Mouse (Mus musculus) left cerebral cortex, adult 11 months (tissue): ENCODE measurements around the gene Rsbn1l.
"Not testable (repeated sequence)": the region's sequence is repeated elsewhere in the genome, so short reads cannot be mapped to it uniquely, and the experiment has no call there.

ENCODE experiments used
- DNase-seq: peaks from one replicate; pipeline ENCODE4 v3.0.0; 2022; ENCODE audit warnings: low spot score

Gene Rsbn1l

GRCm38 (mm10) chr5:20950093-20950492 lies 6.1 kb downstream of the Rsbn1l start:
- DNase-seq, result no peak

- no peak for DNase-seq
These were observed 9.3 kb downstream of the Rsbn1l start for GRCm38 (mm10) chr5:20946906-20947305.

- no peak for DNase-seq
These were observed 11.0 kb downstream of the Rsbn1l start for GRCm38 (mm10) chr5:20944961-20945748.

GRCm38 (mm10) chr5:20943791-20944190 lies 12.4 kb downstream of the Rsbn1l start:
- not testable (repeated sequence) for DNase-seq

GRCm38 (mm10) chr5:20942523-20942922 lies 13.7 kb downstream of the Rsbn1l start:
- DNase-seq, result no peak

DNA sequence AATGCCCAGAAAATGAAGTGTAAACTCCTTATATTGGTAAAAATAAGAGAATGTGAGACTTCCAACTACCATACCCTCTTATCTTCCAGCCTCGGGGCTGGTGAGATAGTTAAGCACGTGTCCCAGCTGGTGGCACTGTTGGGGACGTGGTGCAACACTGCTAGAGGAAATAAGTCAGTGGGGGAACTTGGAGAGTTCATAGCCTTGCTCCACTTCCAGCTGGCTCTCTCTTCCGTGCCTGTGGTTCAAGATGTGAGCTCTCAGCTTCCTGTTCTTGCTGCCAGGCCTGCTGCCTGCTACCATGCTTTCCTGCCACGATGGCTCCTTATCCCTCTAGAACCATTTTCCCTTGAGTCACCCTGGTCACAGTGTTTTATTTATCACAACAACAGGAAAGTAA lies 15.0 kb downstream of the Rsbn1l start:
- no peak for DNase-seq

GRCm38 (mm10) chr5:20940696-20941095 lies 15.5 kb downstream of the Rsbn1l start:
- DNase-seq, result no peak

GRCm38 (mm10) chr5:20940040-20940571 lies 16.1 kb downstream of the Rsbn1l start:
- no peak for DNase-seq

- DNase-seq, result no peak
These were observed 17.7 kb downstream of the Rsbn1l start for GRCm38 (mm10) chr5:20938523-20938922.

DNA sequence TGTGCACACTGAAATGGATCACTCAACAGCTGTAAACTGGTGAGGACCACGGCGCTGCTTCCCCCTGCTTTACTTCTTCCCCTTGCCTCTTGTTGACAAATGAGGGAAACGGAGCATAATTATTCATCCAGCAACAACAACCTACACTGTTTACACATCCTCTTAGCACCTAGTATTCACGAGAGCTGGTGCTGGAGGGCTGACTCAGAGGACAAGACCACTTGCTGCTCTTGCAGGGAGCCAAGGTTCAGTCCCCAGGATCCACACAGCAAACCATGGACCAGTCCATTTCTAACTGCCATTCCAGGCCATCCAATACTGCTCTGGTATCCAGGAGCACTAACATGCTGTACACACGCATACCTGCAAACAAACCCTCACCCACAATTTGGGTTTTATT lies 20.3 kb downstream of the Rsbn1l start:
- no peak for DNase-seq

- no peak for DNase-seq
These were observed 23.6 kb downstream of the Rsbn1l start for GRCm38 (mm10) chr5:20932585-20932984.

DNA sequence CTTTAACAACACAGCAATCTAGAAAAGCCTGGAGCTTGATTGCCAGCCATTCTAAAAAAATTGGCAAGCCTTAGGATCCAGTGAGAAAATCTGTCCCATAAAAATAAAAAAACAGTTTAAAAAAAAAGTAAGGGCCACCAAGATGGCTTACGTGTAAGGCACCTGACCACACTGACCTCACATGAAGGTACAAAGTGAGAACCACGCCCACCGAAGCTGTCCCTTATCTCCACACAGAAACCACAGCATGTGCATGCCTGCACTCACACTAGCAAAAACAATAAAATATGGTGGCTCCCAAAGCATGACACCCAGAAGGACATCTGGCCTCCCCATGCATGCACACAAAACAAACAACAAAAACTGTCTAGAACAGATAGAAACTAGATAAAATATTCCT lies 24.9 kb downstream of the Rsbn1l start:
- no peak for DNase-seq

DNA sequence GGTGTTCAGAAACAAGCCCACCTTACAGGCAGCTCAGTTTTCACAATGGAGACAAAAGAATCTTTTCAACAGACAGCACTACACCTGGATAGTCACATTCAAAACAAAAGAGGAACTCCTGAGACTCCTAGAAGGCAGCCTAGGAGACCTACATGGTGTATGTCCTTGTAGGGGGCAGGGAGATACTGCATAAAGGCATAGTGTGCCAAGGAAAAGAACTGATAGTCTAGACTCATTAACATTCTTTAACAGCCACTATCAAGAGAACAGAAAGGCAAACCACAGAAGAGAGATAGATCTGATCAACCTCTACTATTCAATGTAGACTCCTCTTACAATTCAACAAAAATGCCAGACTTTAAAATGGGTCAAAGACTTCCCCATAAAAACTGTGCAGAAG lies 25.8 kb downstream of the Rsbn1l start:
- DNase-seq, result no peak

DNA sequence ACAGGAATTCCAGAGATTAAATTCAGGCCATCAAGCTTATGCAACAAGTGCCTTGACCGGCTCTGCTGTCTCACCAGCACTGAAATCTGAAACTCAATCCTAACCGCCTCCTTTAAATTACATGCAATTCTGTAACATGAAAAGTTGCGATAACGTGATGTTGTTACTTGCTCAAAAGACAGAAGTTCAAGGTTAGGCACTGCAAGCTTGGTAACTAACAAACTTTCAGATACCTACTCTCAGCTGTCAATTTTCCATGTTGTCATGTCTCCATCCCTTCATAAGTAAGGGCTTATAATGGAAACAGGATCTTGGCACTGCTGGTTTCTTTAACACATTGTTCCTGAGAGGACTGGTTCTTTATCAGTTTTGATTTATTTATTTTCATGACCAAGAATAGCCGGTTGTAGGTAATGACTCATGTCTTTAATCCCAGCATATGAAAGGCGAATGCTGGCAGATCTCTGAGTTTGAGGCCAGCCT lies 26.5 kb downstream of the Rsbn1l start:
- no peak for DNase-seq

GRCm38 (mm10) chr5:20925451-20925850 lies 30.7 kb downstream of the Rsbn1l start:
- DNase-seq, result no peak

GRCm38 (mm10) chr5:20924608-20925007 lies 31.6 kb downstream of the Rsbn1l start:
- no peak for DNase-seq

GRCm38 (mm10) chr5:20919566-20919965 lies 36.6 kb downstream of the Rsbn1l start:
- no peak for DNase-seq

DNA sequence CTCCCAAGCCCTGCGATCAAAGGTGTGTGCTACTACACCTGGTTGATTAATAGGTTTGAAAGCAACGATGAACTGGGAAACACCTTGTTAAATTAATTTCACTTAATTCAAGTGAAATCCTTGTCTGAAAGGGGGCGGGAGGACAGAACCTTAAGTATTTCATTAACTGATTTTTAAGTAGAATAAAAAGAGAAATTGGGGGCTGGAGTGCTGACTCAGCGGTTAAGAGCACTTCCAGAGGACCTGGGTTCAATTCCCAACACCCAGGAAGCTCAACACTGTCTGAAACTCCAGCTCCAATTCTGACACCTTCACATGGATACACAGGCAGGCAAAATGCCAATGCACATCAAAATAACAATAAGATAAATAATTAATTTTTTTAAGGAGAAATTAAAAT lies 37.2 kb downstream of the Rsbn1l start:
- no peak for DNase-seq

GRCm38 (mm10) chr5:20913372-20914275 lies 42.6 kb downstream of the Rsbn1l start:
- DNase-seq, result peak; percentile 44

GRCm38 (mm10) chr5:20911741-20912140 lies 44.5 kb downstream of the Rsbn1l start:
- no peak for DNase-seq

- no peak for DNase-seq
These were observed 50.0 kb downstream of the Rsbn1l start for GRCm38 (mm10) chr5:20906191-20906590.

GRCm38 (mm10) chr5:20905437-20905836 lies 50.8 kb downstream of the Rsbn1l start:
- no peak for DNase-seq

DNA sequence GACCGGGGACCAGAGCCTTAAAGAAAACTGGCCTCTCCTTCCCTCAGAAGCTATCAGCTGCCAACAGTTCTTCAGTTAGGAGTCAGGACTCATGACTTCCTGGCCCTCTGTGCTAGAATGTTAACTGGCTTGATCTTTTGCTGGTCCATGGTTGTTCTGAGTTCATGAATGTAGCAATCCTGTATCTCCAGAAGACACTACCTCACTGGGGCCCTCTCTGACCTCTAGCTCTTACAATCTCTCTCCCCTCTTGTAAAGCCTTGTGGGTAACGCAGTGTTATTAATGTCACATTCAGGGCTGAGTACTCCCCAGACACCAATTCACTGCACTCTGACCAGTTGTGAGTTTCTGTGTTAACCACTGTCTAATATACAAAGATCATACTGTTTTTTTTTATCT lies 51.6 kb downstream of the Rsbn1l start:
- DNase-seq, result no peak
